Mouse (Mus musculus): ENCODE results near the gene Ppp1r3a. TPM values are rescaled to one million over a fixed set of nuclear protein-coding genes. Genes with fewer than 3 reads are reported as not detected.

Gene Ppp1r3a
- polyA plus RNA-seq (2015; fragmentation: Illumina TruSeq; extraction: RNeasy Lipid Tissue Mini Kit (QIAGEN cat#74804); ENCODE audit: insufficient read depth, low read depth, low replicate concordance) = not detected

GRCm38 (mm10) chr6:14754901-14755591, at the start of gene Ppp1r3a:
Gene Ppp1r3a, minus strand, starts transcription at chr6:14755274.

Other genes with a start within 250 kb of the Ppp1r3a start
- 1.9 TPM for gene Foxp2, start 146.1 kb upstream of the Ppp1r3a start, polyA plus RNA-seq (2015; fragmentation: Illumina TruSeq; extraction: RNeasy Lipid Tissue Mini Kit (QIAGEN cat#74804); ENCODE audit: insufficient read depth, low read depth, low replicate concordance)